Mouse (Mus musculus) limb, embryonic 11.5 days (tissue): ENCODE measurements around the gene Fam20c. TPM values are rescaled to one million over a fixed set of nuclear protein-coding genes. Genes with fewer than 3 reads are reported as not detected.
A peak's percentile ranks its signal among the peaks of the same experiment; 100 is the strongest.

ENCODE experiments used
- ATAC-seq: fragments of 200-750 bp; cut with Nextera tagmentation; 2 replicates; pipeline ENCODE4 v1.8.0; 2017; ENCODE audit warnings: low read depth; ENCODE audit not compliant: insufficient number of reproducible peaks, low FRiP score, low TSS enrichment
- DNase-seq: peaks from one replicate; pipeline ENCODE4 v3.0.0-alpha.2; 2015; ENCODE audit warnings: low spot score
- H3K27ac ChIP-seq: fragments of 300-500 bp; sonication (generic); replicated peaks from 2 replicates; pipeline ENCODE4 v1.5.1; 2014; ENCODE audit warnings: low read depth, mild to moderate bottlenecking, low read length
- H3K27me3 ChIP-seq: fragments of 300-500 bp; sonication (generic); 2 replicates; pipeline ENCODE4 v1.6.1; 2014; ENCODE audit warnings: mild to moderate bottlenecking, low read length, mixed read lengths; ENCODE audit not compliant: control insufficient read depth, insufficient read depth
- H3K36me3 ChIP-seq: fragments of 300-500 bp; sonication (generic); 2 replicates; pipeline ENCODE4 v1.6.1; 2014; ENCODE audit warnings: mild to moderate bottlenecking, low read length, moderate library complexity, mixed read lengths; ENCODE audit not compliant: control insufficient read depth, insufficient read depth
- H3K4me1 ChIP-seq: fragments of 300-500 bp; sonication (generic); 2 replicates; pipeline ENCODE4 v1.6.1; 2014; ENCODE audit warnings: low read length, mixed read lengths; ENCODE audit not compliant: control insufficient read depth, insufficient read depth
- H3K4me2 ChIP-seq: fragments of 300-500 bp; sonication (generic); 2 replicates; pipeline ENCODE4 v1.6.1; 2014; ENCODE audit warnings: low read depth, mild to moderate bottlenecking, moderate library complexity; ENCODE audit not compliant: severe bottlenecking
- H3K4me3 ChIP-seq: fragments of 300-500 bp; sonication (generic); 2 replicates; pipeline ENCODE4 v1.5.1; 2014; ENCODE audit warnings: low read depth, low read length
- H3K9ac ChIP-seq: fragments of 300-500 bp; sonication (generic); 2 replicates; pipeline ENCODE4 v1.6.1; 2014; ENCODE audit warnings: mild to moderate bottlenecking, low read length
- H3K9me3 ChIP-seq: fragments of 300-500 bp; sonication (generic); 2 replicates; pipeline ENCODE4 v1.6.1; 2016; ENCODE audit warnings: low read length; ENCODE audit not compliant: control insufficient read depth
- WGBS: fragments of 180-500 bp; shearing (Covaris S2); extraction: QIAGEN DNeasy Blood & Tissue Kit; methylation state at CpG from one replicate; pipeline ENCODE4 v1.1.7; 2014; 5-methylcytosine and 5-hydroxymethylcytosine counted together
- polyA plus RNA-seq: library from polyadenylated mRNA; unstranded; fragments of >200 nt; fragmentation: Nextera tagmentation; extraction: Ambion mirVana; gene quantifications from 2 replicates; pipeline ENCODE4 v1.2.1, GENCODE M21; 2014

Gene Fam20c
- polyA plus RNA-seq, 1 experiment from 2014 or later = 1.9 TPM

DNA sequence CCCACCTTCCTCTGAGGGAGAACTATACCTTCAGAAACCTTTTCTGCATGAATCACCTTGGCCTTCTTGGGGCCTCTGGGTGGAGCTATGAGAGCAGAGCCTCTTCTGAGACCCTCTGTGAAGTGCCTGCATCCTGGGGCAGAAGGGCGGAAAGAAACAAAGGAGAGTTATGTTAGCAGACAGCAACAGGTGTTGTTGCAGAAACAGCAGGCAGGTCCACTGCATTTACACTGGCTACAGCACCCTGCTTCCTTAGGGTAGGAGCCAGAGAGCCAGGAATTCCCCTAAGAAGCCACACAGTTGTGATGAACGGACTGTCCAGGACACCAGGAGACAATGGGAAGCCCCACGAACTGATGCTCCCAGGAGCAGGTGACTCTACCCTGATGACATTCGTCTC lies 1.0 kb upstream of the Fam20c start:
- no peak overlapping the region for H3K4me2 ChIP-seq
- H3K9ac ChIP-seq = no peak overlapping the region
- no peaks in the 10 kb centered on the region for H3K36me3 ChIP-seq
- H3K27ac ChIP-seq = no peak overlapping the region
- H3K4me3 ChIP-seq = no peak overlapping the region
- 59% methylated on average over 4 of the region's 4 CpGs for WGBS
- H3K4me1 ChIP-seq = peaks cover 12% of the 10 kb centered on the region
- ATAC-seq (no peak), DNase-seq (no peak)
- H3K9me3 ChIP-seq = no peaks in the 10 kb centered on the region
- H3K27me3 ChIP-seq = peaks cover 53% of the 10 kb centered on the region

DNA sequence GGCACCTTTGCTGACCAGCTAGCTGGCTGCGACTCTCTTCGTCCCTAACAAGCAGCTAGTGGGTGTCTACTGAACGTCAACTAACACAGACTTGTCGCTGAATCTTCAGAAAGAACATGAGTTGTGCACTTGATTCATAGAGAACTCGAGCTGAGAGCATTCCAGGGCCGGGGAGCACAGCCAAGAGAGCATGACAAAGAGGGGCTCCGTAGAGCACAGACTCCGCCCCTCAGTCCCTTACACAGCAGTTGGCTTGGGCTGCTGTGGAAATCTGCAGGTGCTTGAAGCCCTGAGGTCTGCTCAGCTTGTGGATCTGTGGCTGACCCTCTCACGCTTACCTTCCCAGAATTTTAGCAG lies 390 bp upstream of the Fam20c start:
- 6% methylated on average over 9 of the region's 9 CpGs for WGBS
- H3K9ac ChIP-seq = 0 out of 2 replicates have a peak overlapping the region, but pooled peaks have one; percentile 60
- H3K4me1 ChIP-seq = peaks cover 12% of the 10 kb centered on the region
- H3K4me3 ChIP-seq = peak overlapping the region; percentile 58
- no peaks in the 10 kb centered on the region for H3K36me3 ChIP-seq
- peak; percentile 43 for DNase-seq
- peaks cover 53% of the 10 kb centered on the region for H3K27me3 ChIP-seq
- no peak for ATAC-seq
- peak overlapping the region; percentile 99 for H3K4me2 ChIP-seq
- H3K27ac ChIP-seq = no peak overlapping the region
- H3K9me3 ChIP-seq = no peaks in the 10 kb centered on the region

DNA sequence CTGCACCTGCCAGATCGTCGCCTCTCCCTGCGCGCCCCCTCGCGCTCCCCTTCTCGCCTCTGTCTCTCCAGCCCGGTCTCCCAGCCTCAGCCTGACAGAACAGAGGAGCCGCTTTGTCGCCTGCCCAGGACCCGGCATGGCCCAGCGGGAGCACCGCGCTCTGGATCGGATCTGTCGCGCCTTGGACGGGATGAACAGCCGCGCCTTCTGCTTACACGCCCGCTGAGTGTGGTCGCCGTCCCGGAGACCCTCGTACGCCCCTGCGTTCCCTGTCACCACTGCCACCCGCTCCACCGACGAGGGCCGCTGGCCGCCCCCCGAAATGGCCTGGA lies 773 bp downstream of the Fam20c start:
- Histone ChIP-seq H3K4me3 (peak overlapping the region; percentile 58), H3K9ac (no peak overlapping the region; the same call in 1 of the 2 replicates), H3K4me1 (peaks cover 12% of the 10 kb centered on the region), H3K36me3 (no peaks in the 10 kb centered on the region), H3K4me2 (peak overlapping the region; percentile 99), H3K9me3 (no peaks in the 10 kb centered on the region), H3K27me3 (peaks cover 53% of the 10 kb centered on the region), H3K27ac (no peak overlapping the region)
- ATAC-seq = no peak
- no peak for DNase-seq
- 1% methylated on average over 30 of the region's 34 CpGs for WGBS

DNA sequence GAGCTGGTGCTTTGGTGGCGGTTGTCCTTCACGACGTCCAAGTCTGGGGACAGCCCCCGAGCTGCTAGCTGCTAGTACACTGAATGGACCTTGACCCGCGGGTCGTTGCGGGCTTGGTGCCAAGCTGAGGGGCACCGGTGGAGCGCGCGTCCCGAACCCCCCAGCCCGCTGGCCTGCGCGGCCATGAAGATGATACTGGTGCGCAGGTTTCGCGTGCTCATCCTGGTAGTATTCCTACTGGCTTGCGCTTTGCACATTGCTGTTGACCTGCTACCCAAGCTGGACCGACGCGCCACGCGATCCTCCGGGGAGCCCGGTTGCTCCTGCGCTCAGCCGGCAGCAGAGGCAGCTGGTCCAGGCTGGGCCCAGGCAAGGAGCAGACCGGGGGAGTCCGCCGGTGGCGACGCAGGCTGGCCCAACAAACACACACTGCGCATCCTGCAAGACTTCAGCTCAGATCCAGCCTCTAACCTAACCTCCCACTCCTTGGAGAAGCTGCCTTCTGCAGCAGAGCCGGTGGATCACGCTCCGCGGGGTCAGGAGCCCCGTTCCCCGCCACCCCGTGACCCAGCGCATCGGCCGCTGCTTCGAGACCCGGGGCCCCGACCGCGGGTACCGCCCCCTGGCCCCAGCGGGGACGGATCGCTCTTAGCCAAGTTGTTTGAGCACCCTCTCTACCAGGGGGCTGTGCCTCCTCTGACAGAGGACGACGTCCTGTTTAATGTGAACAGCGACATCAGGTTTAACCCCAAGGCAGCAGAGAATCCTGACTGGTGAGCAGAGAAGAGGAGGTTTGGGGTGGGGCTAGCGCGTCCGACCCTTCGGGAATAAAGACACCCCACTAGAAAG lies 1.4 kb downstream of the Fam20c start:
- H3K4me3 ChIP-seq = peak overlapping the region; percentile 58
- H3K4me1 ChIP-seq = peaks cover 12% of the 10 kb centered on the region
- peak; percentile 39 for DNase-seq
- WGBS = 3% methylated on average over 61 of the region's 61 CpGs
- no peak overlapping the region for H3K27ac ChIP-seq
- peak overlapping the region; percentile 99 for H3K4me2 ChIP-seq
- no peak overlapping the region for H3K9ac ChIP-seq
- no peaks in the 10 kb centered on the region for H3K36me3 ChIP-seq
- no peaks in the 10 kb centered on the region for H3K9me3 ChIP-seq
- no peak for ATAC-seq
- H3K27me3 ChIP-seq = peaks cover 53% of the 10 kb centered on the region

DNA sequence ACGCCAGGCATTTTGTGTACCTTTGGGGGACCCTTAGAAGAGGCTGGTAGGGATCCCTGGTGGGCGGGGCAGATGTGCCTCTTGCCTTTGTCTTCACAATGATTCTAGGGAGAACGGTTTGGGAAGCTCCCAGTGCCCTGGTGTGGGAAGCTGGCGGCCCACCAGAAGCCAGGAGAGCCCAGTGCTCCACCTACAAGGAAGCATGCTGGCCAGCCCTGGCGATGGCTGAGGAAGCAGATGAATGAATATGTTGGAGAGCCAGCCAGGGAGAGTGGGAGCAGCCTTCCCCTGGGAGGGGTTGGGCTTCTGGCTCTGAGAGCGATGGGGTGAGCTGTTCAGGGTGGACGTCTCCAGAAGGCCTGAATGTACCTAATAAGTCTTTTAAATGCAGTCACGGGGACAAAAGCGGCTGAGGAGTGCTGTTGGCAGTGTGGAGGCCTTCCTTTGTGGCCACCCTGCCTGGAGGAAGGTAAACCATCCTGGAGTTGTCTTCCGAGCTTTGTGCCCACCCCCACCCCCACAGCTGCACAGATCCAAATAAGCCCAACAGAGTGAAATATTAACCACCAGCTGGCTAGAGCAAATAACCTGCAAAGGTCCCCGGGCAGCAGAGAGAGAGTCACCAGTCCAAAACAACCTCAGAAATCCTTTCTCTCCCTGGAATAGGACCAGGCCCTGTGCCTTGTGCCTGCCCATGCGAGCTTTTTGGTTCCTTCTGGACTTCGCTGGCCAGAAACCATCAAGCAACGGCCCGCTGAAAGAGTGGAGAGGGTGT lies 2.2 kb downstream of the Fam20c start:
- Histone ChIP-seq H3K4me3 (peak overlapping the region; percentile 58; the same call in 1 of the 2 replicates), H3K9ac (no peak overlapping the region), H3K4me1 (peaks cover 12% of the 10 kb centered on the region), H3K27me3 (peaks cover 53% of the 10 kb centered on the region), H3K4me2 (peak overlapping the region; percentile 99; the same call in 1 of the 2 replicates), H3K36me3 (no peaks in the 10 kb centered on the region), H3K27ac (no peak overlapping the region), H3K9me3 (no peaks in the 10 kb centered on the region)
- 37% methylated on average over 15 of the region's 15 CpGs for WGBS
- DNase-seq (peak; percentile 34), ATAC-seq (no peak)

DNA sequence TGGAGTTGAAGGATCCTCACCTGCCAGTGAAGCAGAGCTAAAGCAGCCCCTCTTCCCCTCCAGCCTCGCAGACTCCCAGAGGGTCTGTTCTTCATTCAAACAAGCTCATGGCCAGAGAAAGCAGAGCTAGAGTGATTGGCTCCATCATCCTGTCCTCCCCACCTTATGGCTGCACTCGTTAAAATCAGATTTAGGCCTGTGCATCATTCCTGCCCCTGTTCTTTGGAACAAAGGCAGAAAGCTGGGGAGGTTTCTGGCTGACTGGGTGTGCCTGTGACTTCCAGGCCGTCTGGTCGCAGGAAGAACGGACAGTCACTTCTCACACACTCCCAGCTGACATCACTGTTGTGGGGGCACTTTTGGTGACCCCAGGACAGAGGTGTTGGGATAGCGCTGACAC lies 2.8 kb downstream of the Fam20c start:
- Histone ChIP-seq H3K4me2 (no peak overlapping the region), H3K27me3 (peaks cover 53% of the 10 kb centered on the region), H3K4me1 (peaks cover 12% of the 10 kb centered on the region), H3K9me3 (no peaks in the 10 kb centered on the region), H3K27ac (no peak overlapping the region), H3K36me3 (no peaks in the 10 kb centered on the region), H3K9ac (no peak overlapping the region), H3K4me3 (no peak overlapping the region)
- ATAC-seq (no peak), DNase-seq (no peak)
- 67% methylated on average over 6 of the region's 6 CpGs for WGBS

DNA sequence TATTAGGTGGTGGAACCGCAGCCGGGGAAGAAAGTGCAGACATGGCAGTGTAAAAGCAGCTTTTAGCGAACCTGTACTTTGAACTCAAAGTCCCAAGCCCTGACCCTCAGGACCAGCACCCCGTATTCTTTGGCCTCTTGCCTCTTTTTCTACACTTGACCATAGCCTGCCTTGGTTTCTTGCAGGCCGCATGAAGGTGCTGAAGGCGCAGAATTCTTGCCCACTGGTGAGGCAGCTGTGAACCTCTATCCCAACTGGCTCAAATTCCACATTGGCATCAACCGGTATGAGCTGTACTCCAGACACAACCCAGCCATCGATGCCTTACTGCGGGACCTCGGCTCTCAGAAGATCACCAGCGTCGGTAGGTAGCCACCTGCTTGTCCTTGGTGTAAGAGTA lies 3.3 kb downstream of the Fam20c start:
- H3K4me3 ChIP-seq = no peak overlapping the region
- H3K36me3 ChIP-seq = no peaks in the 10 kb centered on the region
- H3K4me1 ChIP-seq = peaks cover 12% of the 10 kb centered on the region
- no peak overlapping the region for H3K27ac ChIP-seq
- no peak for DNase-seq
- H3K27me3 ChIP-seq = peaks cover 50% of the 10 kb centered on the region
- H3K4me2 ChIP-seq = no peak overlapping the region
- no peak for ATAC-seq
- no peak overlapping the region for H3K9ac ChIP-seq
- 88% methylated on average over 12 of the region's 12 CpGs for WGBS
- no peaks in the 10 kb centered on the region for H3K9me3 ChIP-seq

DNA sequence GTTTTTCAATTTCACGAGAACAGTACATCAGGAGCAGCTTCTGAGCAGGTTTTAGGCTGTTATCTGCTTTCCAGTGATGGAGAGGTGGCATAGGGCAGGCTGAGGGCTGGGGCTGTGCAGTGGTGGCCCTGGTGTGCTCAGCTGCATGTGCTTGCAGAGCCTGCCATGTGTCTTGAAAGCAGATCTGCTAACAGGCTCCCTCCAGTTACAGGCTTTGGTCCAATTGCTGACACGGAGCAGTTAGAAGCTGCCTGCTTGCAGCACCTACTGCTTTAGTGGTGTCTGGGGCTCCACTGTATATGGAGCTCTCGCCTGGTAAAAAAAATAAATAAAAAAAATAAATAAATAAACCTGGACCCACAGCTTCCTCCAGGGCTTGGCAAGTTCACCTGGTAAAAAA lies 4.2 kb downstream of the Fam20c start:
- WGBS = 70% methylated on average over 3 of the region's 3 CpGs
- Histone ChIP-seq H3K27ac (no peak overlapping the region), H3K27me3 (peaks cover 41% of the 10 kb centered on the region), H3K4me1 (peaks cover 12% of the 10 kb centered on the region), H3K9ac (no peak overlapping the region), H3K4me2 (no peak overlapping the region), H3K9me3 (no peaks in the 10 kb centered on the region), H3K36me3 (no peaks in the 10 kb centered on the region), H3K4me3 (no peak overlapping the region)
- no peak for DNase-seq
- no peak for ATAC-seq
